Mouse (Mus musculus): ENCODE results near the gene Fbxl17. TPM values are rescaled to one million over a fixed set of nuclear protein-coding genes. Genes with fewer than 3 reads are reported as not detected.

Fbxl17 gene
- polyA plus RNA-seq, 1 experiment from 2014 or later, result 7.8 TPM

- H3K9me3 ChIP-seq (ENCODE audit: control insufficient read depth, low read length), result no peaks in the 10 kb centered on the region
- WGBS, result 91% methylated on average over 6 of the region's 6 CpGs
- no peak overlapping the region for H3K4me3 ChIP-seq (replicated peaks; ENCODE audit: low read length)
- no peak overlapping the region for H3K4me2 ChIP-seq (ENCODE audit: low read length)
- H3K27ac ChIP-seq (ENCODE audit: low read length), result no peak overlapping the region
- no peaks in the 10 kb centered on the region for H3K36me3 ChIP-seq (ENCODE audit: control insufficient read depth, insufficient read depth)
- no peak; the same call in 1 of the 2 replicates for ATAC-seq
- H3K4me1 ChIP-seq (replicated peaks; ENCODE audit: control insufficient read depth, insufficient read depth, low read length), result no peaks in the 10 kb centered on the region
- no peaks in the 10 kb centered on the region for H3K27me3 ChIP-seq (replicated peaks; ENCODE audit: control insufficient read depth, insufficient read depth, low read length)
- no peak overlapping the region for H3K9ac ChIP-seq (replicated peaks; ENCODE audit: low read depth, low read length)
Measured at GRCm38 (mm10) chr17:63437424-63437823, 62.4 kb downstream of the Fbxl17 start.

GRCm38 (mm10) chr17:63434081-63434480 lies 65.7 kb downstream of the Fbxl17 start:
- no peaks in the 10 kb centered on the region for H3K4me1 ChIP-seq (replicated peaks; ENCODE audit: control insufficient read depth, insufficient read depth, low read length)
- no peak for ATAC-seq
- no peak overlapping the region for H3K4me2 ChIP-seq (ENCODE audit: low read length)
- no peak overlapping the region for H3K4me3 ChIP-seq (replicated peaks; ENCODE audit: low read length)
- WGBS, result 43% methylated on average over 6 of the region's 6 CpGs
- H3K9ac ChIP-seq (replicated peaks; ENCODE audit: low read depth, low read length), result no peak overlapping the region
- no peaks in the 10 kb centered on the region for H3K27me3 ChIP-seq (replicated peaks; ENCODE audit: control insufficient read depth, insufficient read depth, low read length)
- H3K36me3 ChIP-seq (ENCODE audit: control insufficient read depth, insufficient read depth), result no peaks in the 10 kb centered on the region
- H3K27ac ChIP-seq (ENCODE audit: low read length), result no peak overlapping the region
- H3K9me3 ChIP-seq (ENCODE audit: control insufficient read depth, low read length), result no peaks in the 10 kb centered on the region

- no peak for ATAC-seq
- H3K4me3 ChIP-seq (replicated peaks; ENCODE audit: low read length), result no peak overlapping the region
- WGBS, result 86% methylated on average over 7 of the region's 7 CpGs
- no peaks in the 10 kb centered on the region for H3K27me3 ChIP-seq (replicated peaks; ENCODE audit: control insufficient read depth, insufficient read depth, low read length)
- H3K27ac ChIP-seq (ENCODE audit: low read length), result no peak overlapping the region
- H3K4me1 ChIP-seq (replicated peaks; ENCODE audit: control insufficient read depth, insufficient read depth, low read length), result no peaks in the 10 kb centered on the region
- H3K9me3 ChIP-seq (ENCODE audit: control insufficient read depth, low read length), result no peaks in the 10 kb centered on the region
- no peak overlapping the region for H3K9ac ChIP-seq (replicated peaks; ENCODE audit: low read depth, low read length)
- no peak overlapping the region for H3K4me2 ChIP-seq (ENCODE audit: low read length)
- no peaks in the 10 kb centered on the region for H3K36me3 ChIP-seq (ENCODE audit: control insufficient read depth, insufficient read depth)
Measured at GRCm38 (mm10) chr17:63431650-63432049, 68.2 kb downstream of the Fbxl17 start.

- no peak for ATAC-seq
- Histone ChIP-seq H3K4me2 (ENCODE audit: low read length) (0 out of 2 replicates have a peak overlapping the region, but pooled peaks have one; percentile 1), H3K9me3 (ENCODE audit: control insufficient read depth, low read length) (no peaks in the 10 kb centered on the region), H3K36me3 (ENCODE audit: control insufficient read depth, insufficient read depth) (no peaks in the 10 kb centered on the region), H3K27me3 (replicated peaks; ENCODE audit: control insufficient read depth, insufficient read depth, low read length) (no peaks in the 10 kb centered on the region), H3K27ac (ENCODE audit: low read length) (no peak overlapping the region), H3K4me1 (replicated peaks; ENCODE audit: control insufficient read depth, insufficient read depth, low read length) (no peaks in the 10 kb centered on the region), H3K4me3 (replicated peaks; ENCODE audit: low read length) (no peak overlapping the region), H3K9ac (replicated peaks; ENCODE audit: low read depth, low read length) (no peak overlapping the region)
- 70% methylated on average over 17 of the region's 17 CpGs for WGBS
Measured at GRCm38 (mm10) chr17:63430395-63431075, 69.3 kb downstream of the Fbxl17 start.

GRCm38 (mm10) chr17:63423851-63424250 lies 76.0 kb downstream of the Fbxl17 start:
- Histone ChIP-seq H3K4me1 (replicated peaks; ENCODE audit: control insufficient read depth, insufficient read depth, low read length) (no peaks in the 10 kb centered on the region), H3K4me3 (replicated peaks; ENCODE audit: low read length) (no peak overlapping the region), H3K27ac (ENCODE audit: low read length) (no peak overlapping the region), H3K27me3 (replicated peaks; ENCODE audit: control insufficient read depth, insufficient read depth, low read length) (no peaks in the 10 kb centered on the region), H3K4me2 (ENCODE audit: low read length) (no peak overlapping the region), H3K9me3 (ENCODE audit: control insufficient read depth, low read length) (no peaks in the 10 kb centered on the region), H3K9ac (replicated peaks; ENCODE audit: low read depth, low read length) (no peak overlapping the region), H3K36me3 (ENCODE audit: control insufficient read depth, insufficient read depth) (no peaks in the 10 kb centered on the region)
- whole genome bisulfite sequencing, result 79% methylated on average over 4 of the region's 4 CpGs
- ATAC-seq, result no peak

- 91% methylated on average over 5 of the region's 5 CpGs for WGBS
- H3K4me1 ChIP-seq (replicated peaks; ENCODE audit: control insufficient read depth, insufficient read depth, low read length), result no peaks in the 10 kb centered on the region
- no peaks in the 10 kb centered on the region for H3K36me3 ChIP-seq (ENCODE audit: control insufficient read depth, insufficient read depth)
- no peaks in the 10 kb centered on the region for H3K27me3 ChIP-seq (replicated peaks; ENCODE audit: control insufficient read depth, insufficient read depth, low read length)
- no peak overlapping the region for H3K27ac ChIP-seq (ENCODE audit: low read length)
- H3K9ac ChIP-seq (replicated peaks; ENCODE audit: low read depth, low read length), result no peak overlapping the region
- no peak for ATAC-seq
- H3K9me3 ChIP-seq (ENCODE audit: control insufficient read depth, low read length), result no peaks in the 10 kb centered on the region
- no peak overlapping the region for H3K4me2 ChIP-seq (ENCODE audit: low read length)
- H3K4me3 ChIP-seq (replicated peaks; ENCODE audit: low read length), result no peak overlapping the region
Measured at GRCm38 (mm10) chr17:63422685-63423084, 77.1 kb downstream of the Fbxl17 start.

- Histone ChIP-seq H3K4me1 (replicated peaks; ENCODE audit: control insufficient read depth, insufficient read depth, low read length) (no peaks in the 10 kb centered on the region), H3K4me3 (replicated peaks; ENCODE audit: low read length) (no peak overlapping the region), H3K27me3 (replicated peaks; ENCODE audit: control insufficient read depth, insufficient read depth, low read length) (no peaks in the 10 kb centered on the region), H3K4me2 (ENCODE audit: low read length) (no peak overlapping the region), H3K27ac (ENCODE audit: low read length) (no peak overlapping the region), H3K9ac (replicated peaks; ENCODE audit: low read depth, low read length) (no peak overlapping the region), H3K9me3 (ENCODE audit: control insufficient read depth, low read length) (no peaks in the 10 kb centered on the region), H3K36me3 (ENCODE audit: control insufficient read depth, insufficient read depth) (no peaks in the 10 kb centered on the region)
- whole genome bisulfite sequencing, result 73% methylated on average over 2 of the region's 2 CpGs
- ATAC-seq, result no peak
Measured at GRCm38 (mm10) chr17:63421864-63422263, 78.0 kb downstream of the Fbxl17 start.

- no peaks in the 10 kb centered on the region for H3K4me1 ChIP-seq (replicated peaks; ENCODE audit: control insufficient read depth, insufficient read depth, low read length)
- no peaks in the 10 kb centered on the region for H3K36me3 ChIP-seq (ENCODE audit: control insufficient read depth, insufficient read depth)
- H3K4me2 ChIP-seq (ENCODE audit: low read length), result no peak overlapping the region
- no peak overlapping the region for H3K27ac ChIP-seq (ENCODE audit: low read length)
- no peak overlapping the region for H3K4me3 ChIP-seq (replicated peaks; ENCODE audit: low read length)
- 94% methylated on average over 6 of the region's 6 CpGs for WGBS
- H3K9me3 ChIP-seq (ENCODE audit: control insufficient read depth, low read length), result no peaks in the 10 kb centered on the region
- ATAC-seq, result no peak
- H3K27me3 ChIP-seq (replicated peaks; ENCODE audit: control insufficient read depth, insufficient read depth, low read length), result no peaks in the 10 kb centered on the region
- H3K9ac ChIP-seq (replicated peaks; ENCODE audit: low read depth, low read length), result no peak overlapping the region
Measured at GRCm38 (mm10) chr17:63419503-63419902, 80.3 kb downstream of the Fbxl17 start.

- Histone ChIP-seq H3K4me2 (ENCODE audit: low read length) (no peak overlapping the region), H3K27ac (ENCODE audit: low read length) (no peak overlapping the region), H3K4me3 (replicated peaks; ENCODE audit: low read length) (no peak overlapping the region), H3K36me3 (ENCODE audit: control insufficient read depth, insufficient read depth) (no peaks in the 10 kb centered on the region), H3K4me1 (replicated peaks; ENCODE audit: control insufficient read depth, insufficient read depth, low read length) (no peaks in the 10 kb centered on the region), H3K27me3 (replicated peaks; ENCODE audit: control insufficient read depth, insufficient read depth, low read length) (no peaks in the 10 kb centered on the region), H3K9ac (replicated peaks; ENCODE audit: low read depth, low read length) (no peak overlapping the region), H3K9me3 (ENCODE audit: control insufficient read depth, low read length) (peaks cover 4% of the 10 kb centered on the region; the same call in 1 of the 2 replicates)
- no peak for ATAC-seq
- WGBS, result 95% methylated on average over 1 of the region's 1 CpGs
Measured at GRCm38 (mm10) chr17:63413973-63414580, 85.7 kb downstream of the Fbxl17 start.

All from forebrain, embryonic 16.5 days (tissue).